Mouse (Mus musculus) cerebellum, adult 9-11 months (tissue): ENCODE results near the gene Cd101.
A peak's percentile ranks its signal among the peaks of the same experiment; 100 is the strongest.

Experiments used
- DNase-seq: peaks from one replicate; pipeline ENCODE4 v3.0.0; 2022

Cd101 gene

DNA sequence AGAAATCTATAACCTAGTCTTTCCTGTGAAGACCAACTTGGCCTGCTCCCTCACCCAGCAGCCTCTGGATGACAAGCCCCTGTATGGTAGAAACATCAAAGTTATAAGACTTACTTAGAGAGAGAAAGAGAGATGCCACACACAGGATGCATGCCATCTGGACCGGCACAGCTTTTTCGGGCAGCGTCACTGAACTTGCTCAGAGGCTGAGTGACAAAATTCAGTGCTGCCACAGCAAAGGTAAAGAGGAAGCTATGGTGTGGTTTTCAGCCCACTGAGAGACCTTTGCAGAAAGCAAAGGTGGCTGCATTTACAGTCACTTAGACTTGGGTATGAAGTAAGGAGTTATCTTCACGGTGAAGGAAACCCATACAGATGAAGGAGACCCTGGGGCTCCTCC is at the start of gene Cd101:
Gene Cd101, minus strand, starts transcription at position 218 of the 400 bp plus-strand sequence.
- no peak for DNase-seq

- peak; percentile 12 for DNase-seq
Measured at GRCm38 (mm10) chr3:101078344-101078743, 49.0 kb upstream of the Cd101 start.

DNA sequence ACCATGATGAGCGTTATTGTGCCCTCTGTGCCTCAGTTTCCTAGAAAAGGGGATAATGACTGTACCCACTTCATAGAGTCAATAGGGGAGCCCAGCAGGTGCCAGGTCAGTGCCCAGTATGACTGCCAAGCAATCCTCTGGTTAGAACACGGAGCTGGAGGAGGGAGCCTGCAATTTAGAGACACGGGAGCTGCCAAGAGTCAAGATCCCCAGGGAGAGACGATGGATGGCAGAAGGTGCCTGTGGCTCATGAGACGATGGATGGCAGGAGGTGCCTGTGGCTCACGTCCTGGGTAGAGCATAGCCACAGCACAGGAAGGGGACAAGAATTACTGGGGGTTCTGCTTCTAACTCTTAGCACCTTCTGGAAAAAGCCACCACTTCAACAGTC is 48.3 kb upstream of the Cd101 start:
- DNase-seq, result no peak

- peak; percentile 17 for DNase-seq
Measured at GRCm38 (mm10) chr3:101076966-101077709, 47.8 kb upstream of the Cd101 start.

DNA sequence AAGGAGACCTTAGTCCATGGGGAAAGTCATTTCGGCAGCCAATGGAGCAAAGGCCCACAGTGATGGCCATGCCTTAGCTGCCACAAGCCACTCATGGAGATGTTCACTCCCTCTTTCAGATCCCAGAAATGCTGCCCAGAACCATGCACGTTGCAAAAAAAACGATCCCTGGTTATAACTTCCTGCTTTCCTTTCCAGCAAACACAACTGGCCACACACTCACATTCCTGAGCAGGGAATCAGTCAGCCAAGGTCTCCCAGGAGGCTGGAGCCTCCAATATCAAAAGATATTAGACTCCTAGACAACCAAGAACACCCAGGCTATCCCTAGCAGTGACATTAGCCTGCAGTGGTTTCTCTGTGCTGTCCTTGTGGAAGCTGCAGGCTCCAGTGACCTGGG is 46.5 kb upstream of the Cd101 start:
- DNase-seq, result no peak

DNA sequence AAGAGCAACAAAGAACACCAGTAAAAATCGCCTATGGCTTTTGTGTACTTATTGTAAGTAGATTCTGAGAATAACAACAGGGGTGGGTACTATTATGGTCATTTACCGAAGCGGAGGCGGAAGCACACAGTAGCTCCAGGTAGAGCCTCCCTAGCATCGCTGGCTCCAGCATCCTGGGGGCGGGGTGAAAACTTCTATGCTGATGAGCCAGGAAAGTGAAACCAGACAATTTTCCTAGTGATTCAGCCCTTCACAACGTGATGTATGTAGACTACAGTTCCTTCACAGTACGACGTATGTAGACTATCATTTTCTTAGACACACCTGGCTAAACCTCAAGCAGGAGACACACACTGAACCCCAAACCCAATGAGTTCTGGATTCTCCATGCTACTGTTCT is 44.0 kb upstream of the Cd101 start:
- DNase-seq, result no peak

- DNase-seq, result no peak
Measured at GRCm38 (mm10) chr3:101072506-101073215, 43.3 kb upstream of the Cd101 start.

DNA sequence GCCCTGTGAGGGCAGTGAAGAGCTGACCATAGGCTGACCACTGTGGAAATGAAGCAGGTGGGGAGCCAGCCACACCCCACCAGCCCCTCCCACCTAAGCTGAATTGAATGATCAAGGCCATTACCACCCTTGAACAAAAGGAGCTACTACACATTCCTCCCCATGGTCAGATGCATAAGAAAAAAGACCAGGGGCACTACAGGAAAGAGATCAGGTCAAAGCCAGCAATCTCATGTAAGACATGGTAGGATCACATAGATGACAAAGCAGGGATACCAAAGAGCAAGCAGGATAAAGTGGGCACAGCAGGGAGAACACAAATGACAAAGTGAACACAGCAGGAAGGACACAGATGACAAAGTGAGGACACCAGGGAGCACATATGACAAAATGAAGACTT is 42.2 kb upstream of the Cd101 start:
- no peak for DNase-seq

DNA sequence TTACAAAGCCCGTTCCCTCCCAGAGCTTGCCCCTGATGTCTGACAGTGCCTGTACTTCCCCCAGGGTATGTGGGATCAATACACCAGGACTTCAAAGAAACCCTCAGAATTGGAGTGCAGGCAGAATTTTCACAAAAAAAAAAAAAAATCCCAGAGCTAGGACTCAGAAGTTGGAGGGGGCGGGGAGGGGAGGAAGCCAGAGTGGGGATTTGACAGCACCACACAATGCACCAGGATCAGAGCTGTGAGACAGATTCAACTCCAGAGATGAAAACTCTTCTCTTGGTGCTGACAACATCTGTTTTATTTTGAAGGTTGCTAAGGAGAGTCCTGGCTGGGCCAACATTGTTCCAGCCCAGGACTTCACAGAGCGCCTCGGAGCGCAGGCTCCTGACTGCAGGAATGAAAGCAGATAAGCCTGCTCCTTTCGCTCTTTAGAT is 41.5 kb upstream of the Cd101 start:
- DNase-seq, result no peak

- DNase-seq, result no peak
Measured at GRCm38 (mm10) chr3:101070230-101070795, 41.0 kb upstream of the Cd101 start.

DNA sequence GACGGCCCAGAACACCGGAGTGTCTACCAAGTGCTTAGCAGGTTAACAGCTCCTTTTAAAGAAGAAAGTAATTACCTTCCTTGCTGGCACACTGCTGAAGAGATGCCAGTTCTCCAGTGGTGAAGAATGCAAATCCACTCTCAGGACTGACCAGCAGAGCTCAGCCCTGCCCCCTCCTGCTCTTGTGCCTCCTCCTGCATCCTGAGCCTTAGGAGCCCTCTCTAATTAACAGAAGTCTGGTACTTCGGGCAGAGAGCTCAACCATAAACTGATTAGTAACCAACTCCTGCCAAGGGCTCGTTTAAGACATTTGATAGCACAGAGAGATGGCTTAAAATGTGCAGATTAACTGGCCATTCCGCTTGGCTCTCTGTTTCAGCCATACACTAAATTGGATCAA is 39.3 kb upstream of the Cd101 start:
- no peak for DNase-seq

GRCm38 (mm10) chr3:101066175-101066574 is 36.8 kb upstream of the Cd101 start:
- DNase-seq, result no peak

DNA sequence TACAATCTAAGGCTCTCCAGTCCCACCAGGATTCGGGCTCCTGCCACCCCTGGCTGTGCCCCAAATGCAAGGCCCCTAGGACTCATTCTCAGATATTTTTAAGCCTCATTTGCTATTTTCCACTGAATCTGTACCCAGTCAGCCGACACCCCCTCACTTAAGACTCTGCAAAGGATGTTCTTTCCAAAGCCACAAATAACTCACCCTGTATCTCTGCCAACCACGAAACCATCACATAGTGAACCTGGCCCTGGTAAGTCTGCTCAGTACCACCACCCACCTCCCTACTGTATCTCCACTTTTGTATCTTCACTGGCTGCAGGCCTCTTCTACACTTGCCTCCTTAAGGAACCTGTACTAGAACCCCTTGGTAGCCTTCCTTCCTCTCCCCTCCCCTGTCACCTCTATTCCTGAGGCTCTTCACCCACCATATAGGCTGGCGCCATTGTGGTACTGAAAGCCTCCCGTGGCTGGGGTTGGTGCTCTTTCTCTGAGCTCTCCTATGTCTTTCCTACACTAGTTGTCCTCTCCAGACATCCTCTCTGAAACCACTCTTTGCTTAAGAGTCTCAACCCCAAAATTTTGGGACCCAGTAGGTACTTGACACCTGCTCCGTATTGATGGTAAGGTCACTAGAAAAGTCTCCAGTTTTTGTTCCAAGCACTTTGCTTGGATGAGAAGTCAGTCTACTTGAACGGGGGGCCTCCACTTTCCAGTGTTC is 32.7 kb upstream of the Cd101 start:
- DNase-seq, result no peak

- DNase-seq, result no peak
Measured at GRCm38 (mm10) chr3:101059214-101059613, 29.9 kb upstream of the Cd101 start.

DNA sequence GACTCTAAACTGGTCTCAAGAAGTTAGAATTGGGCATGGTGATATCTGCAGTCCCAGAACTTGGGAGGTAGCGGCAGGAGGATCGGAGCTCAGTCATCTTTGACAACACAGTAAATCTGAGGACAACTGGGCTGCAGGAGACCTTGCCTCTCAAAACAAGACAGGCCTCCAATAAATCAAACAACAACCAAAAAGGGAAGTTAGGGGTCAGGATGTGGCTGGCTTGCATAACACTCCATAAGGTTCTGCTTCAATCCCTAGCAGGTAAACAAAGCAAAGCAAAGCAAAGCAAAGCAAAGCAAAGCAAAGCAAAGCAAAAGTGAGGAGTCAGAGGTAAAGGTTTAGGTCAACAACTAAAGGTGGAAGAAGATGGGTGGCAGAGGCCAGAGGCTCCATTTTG is 28.8 kb upstream of the Cd101 start:
- no peak for DNase-seq

- DNase-seq, result no peak
Measured at GRCm38 (mm10) chr3:101055216-101055615, 25.9 kb upstream of the Cd101 start.

GRCm38 (mm10) chr3:101051601-101052000 is 22.2 kb upstream of the Cd101 start:
- no peak for DNase-seq

DNA sequence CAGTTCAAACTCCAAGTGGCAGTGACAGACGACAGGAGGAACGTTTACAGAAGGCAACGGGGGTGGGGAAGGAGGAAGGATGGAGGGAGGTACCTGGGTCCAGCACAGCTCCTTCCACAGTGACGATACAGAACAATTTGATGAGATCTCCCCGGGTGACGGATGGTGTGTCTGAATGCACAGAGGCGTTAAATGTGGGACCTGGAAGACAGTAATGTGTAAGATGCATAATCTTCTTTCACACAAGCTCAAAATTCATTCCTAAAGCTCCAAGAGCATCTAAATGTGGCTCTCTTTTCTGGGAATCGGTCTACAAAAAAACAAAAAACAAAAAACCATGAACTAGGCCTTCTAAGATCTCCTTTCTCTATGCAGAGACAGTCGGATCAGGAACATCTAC is 20.6 kb upstream of the Cd101 start:
- no peak for DNase-seq

DNA sequence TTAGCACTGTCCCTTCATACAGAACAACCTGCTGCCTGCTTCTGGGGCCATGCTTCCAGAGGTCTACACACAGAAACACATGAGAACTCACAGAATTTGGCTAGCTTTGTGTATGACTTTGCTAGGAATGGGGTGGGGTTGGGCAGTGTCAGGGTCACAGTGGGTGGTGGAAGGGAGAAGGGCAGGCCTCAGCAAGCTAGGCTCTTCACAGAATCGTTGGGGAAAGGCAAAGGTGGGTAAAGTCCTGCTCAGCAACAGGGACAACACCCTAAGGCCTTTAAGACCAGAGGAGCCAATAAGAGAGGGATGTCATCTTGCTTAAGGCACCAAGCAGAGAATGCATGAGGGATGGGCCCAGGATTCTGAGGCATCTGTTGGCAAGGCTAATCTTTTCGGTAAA is 19.4 kb upstream of the Cd101 start:
- no peak for DNase-seq

DNA sequence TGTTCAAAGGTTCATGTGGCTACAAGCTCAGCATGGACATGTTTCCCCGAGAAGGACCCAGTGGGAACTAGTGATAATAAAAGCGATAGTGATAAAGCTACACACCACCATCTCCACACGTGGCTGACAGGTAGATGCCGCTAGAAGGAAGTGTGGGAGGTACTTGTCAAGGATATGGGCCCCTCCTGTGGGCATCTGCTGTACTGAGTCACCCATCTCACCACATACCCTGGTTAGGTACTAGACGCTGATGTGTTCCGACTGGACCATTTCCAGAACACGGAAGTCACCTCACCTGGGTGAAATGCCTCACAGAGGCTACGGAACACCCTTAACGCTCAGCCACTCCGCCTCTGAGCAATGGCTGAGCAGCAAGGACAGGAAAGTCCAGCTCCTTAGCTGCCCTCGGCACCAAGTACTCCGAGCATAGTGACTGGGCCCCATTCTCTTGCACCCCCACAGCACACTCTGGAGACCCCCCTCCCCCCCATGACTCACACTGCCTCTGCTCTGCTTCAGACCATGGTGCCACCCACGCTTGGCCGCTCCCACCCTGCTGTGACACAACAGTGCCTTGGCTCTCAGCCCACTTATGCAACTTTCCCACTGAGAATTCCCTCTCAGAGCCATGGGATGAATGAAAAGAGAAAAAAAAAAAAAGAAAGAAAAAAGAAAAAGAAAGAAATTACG is 18.4 kb upstream of the Cd101 start:
- no peak for DNase-seq

GRCm38 (mm10) chr3:101045431-101045830 is 16.1 kb upstream of the Cd101 start:
- DNase-seq, result no peak

GRCm38 (mm10) chr3:101044686-101045085 is 15.3 kb upstream of the Cd101 start:
- DNase-seq, result no peak

GRCm38 (mm10) chr3:101041997-101042396 is 12.6 kb upstream of the Cd101 start:
- no peak for DNase-seq
